Mouse (Mus musculus): ENCODE results near the gene Vsir.

Gene Vsir

GRCm38 (mm10) chr10:60388332-60388731 lies 41.7 kb downstream of the Vsir start:
- no peak for DNase-seq (ENCODE audit: low spot score)

DNA sequence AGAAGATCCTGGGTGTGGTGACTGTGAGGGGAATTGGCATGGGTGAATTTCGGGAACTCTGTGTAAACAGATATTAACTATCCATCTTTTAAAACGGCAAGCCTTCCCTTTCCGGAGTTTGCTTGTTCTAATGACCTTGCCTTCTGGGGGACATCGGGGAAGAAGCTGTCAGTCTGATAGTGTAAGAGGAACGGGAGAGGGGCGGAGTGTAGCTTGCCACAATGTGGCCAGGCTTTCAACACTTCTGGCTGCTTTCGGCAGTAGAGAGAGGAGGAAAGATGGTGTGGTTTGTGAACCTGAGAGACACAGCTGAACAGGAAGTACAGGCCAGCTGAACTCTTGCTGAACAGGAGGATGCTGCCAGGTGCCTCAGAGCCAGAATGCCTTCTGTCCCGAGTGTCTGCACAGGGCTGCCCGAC lies 42.8 kb downstream of the Vsir start:
- no peak for DNase-seq (ENCODE audit: low spot score)

- no peak for DNase-seq (ENCODE audit: low spot score)
Measured at GRCm38 (mm10) chr10:60390177-60390903, 43.7 kb downstream of the Vsir start.

- DNase-seq (ENCODE audit: low spot score) = no peak
Measured at GRCm38 (mm10) chr10:60390904-60391420, 44.3 kb downstream of the Vsir start.

DNA sequence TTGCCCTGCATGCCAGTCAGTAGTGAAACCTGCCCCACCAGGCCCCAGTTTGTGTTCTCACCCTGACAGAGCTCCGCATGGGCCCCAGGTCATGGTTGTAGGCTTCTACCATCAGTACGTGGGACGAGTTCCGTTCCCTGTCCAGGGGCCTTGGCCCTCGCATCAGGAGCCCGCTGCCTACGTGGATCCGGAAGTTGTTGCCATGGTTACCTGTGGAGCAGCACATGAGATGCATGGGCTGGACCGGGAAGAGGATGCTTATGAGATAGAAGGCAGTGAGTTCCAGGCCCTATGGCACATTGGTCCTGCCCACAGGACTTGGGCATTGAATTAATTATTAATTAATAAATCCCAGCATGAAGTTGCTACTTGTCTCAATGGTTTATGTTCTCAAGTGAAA lies 45.0 kb downstream of the Vsir start:
- DNase-seq (ENCODE audit: low spot score) = no peak

DNA sequence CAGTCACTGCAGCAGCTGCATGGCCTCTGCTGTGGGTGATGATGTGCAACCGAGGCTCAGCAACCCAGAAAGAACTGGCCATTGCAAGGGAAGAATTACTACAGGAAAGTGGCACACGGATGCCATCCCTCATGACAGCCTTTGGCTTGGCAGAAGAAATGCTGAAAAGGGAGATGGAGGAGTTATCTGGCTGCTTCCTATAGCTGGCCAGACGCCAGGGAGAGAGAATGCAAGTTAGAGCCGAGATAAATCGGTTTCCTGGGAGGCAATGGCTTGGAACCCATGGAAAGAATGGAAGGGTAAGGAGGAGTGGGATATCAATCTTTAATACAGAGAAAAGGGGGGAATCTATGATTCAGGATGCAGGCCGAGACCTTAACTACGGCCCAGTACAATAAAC lies 48.3 kb downstream of the Vsir start:
- DNase-seq (ENCODE audit: low spot score) = no peak

DNA sequence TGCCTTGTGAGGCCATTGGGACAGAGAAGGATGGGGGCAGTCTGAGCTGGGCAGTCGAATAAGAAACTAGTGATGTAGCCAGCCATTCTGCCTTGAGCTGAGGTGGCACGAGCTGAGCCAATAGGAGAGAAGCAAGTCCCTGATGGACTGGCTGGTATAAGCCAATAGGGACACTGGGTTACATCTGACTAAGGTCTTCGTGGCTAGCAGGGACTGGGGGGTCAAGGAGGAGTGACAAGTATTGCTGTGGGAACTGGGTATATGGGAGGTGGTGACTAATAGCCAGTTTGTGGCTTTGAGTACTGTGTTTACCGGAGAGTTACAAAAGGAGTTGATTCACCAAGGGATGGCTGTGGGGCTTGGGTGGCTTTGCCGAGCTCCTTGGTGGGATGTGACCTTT lies 49.0 kb downstream of the Vsir start:
- no peak for DNase-seq (ENCODE audit: low spot score)

GRCm38 (mm10) chr10:60398051-60398814 lies 51.6 kb downstream of the Vsir start:
- DNase-seq (ENCODE audit: low spot score) = no peak

DNA sequence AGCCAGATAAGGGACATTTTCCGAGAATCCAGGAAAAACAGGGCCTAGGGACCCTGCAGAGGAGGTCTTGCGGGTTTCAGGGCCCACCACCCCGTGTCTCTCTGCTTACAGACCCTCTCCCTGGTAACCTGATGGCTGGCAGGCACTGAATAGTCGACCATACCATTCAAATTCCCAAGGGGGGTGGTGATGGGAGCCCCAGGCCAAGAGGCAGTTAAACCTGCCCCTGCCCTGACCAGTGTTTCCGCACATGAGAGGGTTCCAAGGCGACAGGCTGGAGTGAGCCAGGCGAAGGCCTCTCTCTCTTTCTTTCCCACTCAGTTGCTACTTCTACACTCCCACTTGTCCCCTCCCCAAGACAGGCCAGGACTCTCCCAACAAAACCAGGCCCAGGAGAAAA lies 52.8 kb downstream of the Vsir start, which contains the start of gene Gm17455:
Gene Gm17455, plus strand, starts transcription at position 278 of the 400 bp plus-strand sequence.
- no peak for DNase-seq (ENCODE audit: low spot score)

DNA sequence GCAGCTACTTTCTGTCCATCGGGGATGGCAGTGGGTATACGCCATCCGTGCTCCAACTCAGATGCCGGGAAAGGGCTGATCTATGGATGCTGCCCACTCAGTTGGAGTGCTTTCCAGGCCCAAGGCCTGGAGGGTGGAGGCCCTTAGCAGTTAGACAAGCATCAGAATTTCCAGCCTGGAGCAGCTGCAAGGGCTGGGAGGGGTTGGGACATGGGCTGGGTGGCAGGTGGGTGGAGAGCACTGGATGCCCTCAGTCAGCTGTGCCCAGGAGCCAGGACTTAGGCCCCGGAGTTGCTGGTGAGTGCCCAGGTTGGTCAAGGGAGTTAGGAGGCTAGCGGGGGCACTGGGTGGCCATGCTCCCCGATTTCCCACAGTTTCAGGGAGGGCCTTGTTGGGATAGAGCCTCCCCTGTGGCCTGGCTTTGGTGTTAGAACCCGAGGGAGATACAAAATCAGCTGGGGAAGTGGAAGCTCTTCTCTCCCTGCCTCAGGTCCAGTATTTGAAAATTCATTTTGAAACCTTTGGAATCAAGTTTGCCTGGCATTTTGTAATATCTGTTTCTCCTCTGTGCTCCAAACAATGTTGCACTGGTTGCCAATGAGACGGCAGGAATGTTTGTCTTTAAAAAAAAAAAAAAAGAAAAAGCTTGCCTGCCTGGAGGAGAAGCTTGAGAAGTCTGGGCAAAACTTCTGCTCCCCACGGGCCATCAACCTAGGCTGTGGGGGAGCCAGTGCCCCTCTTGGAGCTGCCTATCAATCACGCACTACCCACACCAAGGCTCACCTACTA lies 54.0 kb downstream of the Vsir start:
- DNase-seq (ENCODE audit: low spot score) = no peak

DNA sequence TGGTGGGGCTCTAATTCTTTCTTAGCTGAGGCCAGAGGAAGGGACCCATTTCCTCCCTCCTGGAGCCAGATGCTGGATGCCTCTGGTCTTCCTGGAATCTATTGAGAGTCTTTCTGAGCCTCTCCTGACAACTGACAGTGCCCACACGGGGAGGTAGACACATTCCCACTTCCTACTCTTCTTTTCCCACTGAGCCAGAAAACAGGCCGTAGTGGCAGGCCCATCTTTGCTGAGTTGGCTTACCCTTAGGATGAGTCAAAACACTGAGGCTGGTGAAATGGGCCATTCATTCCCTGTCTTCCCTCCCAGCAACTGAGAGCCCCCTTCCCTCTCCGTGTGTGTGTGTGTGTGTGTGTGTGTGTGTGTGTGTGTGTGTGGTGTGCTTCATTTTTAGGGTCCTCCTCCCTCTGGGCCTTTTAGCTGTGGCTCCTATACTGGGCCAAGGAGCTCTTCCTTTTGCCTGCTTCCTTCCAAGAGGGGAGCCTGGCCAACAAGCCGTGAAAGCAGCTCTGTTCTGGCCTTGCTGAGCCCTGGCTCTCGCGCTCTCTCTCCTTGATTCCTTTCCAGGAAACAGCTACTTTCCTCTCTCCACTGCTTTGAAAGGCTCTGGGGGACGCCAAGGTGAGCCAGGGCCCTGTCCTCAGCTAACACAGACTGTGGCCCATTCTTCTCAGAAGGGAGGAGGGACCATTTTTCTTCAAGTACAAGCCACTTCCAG lies 59.0 kb downstream of the Vsir start:
- DNase-seq (ENCODE audit: low spot score) = no peak

DNA sequence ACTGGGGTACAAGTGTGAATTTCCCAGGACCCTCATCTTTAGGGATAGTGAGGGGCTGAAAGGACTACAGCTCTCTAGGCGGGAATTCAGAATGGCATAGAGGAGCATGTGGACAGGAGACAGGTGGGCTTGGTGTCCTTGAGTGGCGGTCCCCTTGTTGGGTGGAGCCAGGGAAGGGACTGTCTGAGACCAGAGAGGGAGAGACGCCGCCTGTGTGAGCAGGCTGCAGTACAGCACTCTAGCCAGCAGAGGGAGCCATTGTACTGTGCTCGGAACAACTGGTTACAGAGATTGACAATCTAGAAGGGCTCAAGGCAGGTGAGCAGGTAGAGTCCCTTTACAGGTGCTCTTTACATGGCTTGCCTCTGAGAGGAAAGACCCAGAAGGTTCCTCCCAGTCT lies 61.2 kb downstream of the Vsir start:
- DNase-seq (ENCODE audit: low spot score) = no peak

GRCm38 (mm10) chr10:60411794-60412193 lies 65.1 kb downstream of the Vsir start:
- no peak for DNase-seq (ENCODE audit: low spot score)

GRCm38 (mm10) chr10:60413756-60414155 lies 67.1 kb downstream of the Vsir start:
- no peak for DNase-seq (ENCODE audit: low spot score)

- DNase-seq (ENCODE audit: low spot score) = no peak
Measured at GRCm38 (mm10) chr10:60417041-60417440, 70.4 kb downstream of the Vsir start.

DNA sequence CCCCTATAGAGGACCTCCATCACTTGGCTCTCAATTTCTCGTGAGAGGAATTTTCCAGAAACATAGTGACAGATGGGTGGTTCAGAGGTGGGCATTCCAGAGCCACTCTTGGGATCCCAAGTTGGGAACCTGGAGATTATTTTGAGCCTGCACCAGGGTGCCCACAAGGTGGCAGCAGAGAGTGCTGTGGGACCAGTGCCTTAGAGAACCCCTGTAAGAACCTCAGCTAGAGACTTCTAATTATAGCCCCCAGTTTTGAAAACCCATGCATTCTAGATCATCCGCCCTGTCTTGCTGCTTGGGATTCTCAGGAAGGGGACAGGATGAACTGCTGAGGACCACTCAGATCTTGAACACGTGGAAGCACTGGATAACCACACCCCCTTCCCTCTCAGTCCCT lies 71.5 kb downstream of the Vsir start:
- DNase-seq (ENCODE audit: low spot score) = no peak

DNA sequence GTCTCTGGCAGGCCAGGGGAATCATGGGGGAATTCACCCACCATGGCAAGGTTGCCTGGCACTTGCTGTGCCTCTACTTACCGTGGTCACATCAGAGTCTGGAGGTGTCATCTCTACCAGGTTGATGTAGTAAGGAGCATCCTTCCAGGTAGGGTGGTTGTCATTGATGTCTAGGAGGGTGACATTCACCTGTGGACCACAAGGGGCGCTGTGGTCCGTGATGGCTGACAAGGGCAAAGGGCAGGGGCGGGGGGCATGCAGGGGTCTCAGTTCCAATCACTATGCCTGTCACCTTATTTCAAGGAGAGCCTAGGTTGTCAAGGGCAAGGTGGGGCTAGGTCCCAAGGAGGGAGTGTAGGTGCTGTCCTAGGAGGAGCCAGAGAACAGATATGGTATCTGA lies 73.0 kb downstream of the Vsir start:
- DNase-seq (ENCODE audit: low spot score) = no peak
